Mouse (Mus musculus): ENCODE results near the gene Hectd4.
A peak's percentile ranks its signal among the peaks of the same experiment; 100 is the strongest.
"Not testable (repeated sequence)": the region's sequence is repeated elsewhere in the genome, so short reads cannot be mapped to it uniquely, and the experiment has no call there.

DNA sequence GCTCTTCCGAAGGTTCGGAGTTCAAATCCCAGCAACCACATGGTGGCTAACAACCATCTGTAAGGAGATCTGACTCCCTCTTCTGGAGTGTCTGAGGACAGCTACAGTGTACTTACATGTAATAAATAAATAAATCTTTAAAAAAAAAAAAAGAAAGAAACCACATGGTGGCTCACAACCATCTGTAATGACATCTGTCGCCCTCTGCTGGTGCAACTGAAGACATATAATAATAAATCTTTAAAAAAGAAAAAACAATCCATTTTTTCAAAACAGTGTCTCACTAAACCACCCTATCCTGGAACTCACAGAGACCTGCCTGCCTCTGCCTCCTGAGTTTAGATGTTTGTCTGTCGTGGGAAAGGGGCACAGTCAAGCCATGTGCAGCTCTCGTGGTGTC lies 157.0 kb downstream of the Hectd4 start:
- peak; percentile 69 for TF ChIP-seq CTCF (IDR thresholded peaks at IDR 0.05)
- not testable (repeated sequence) for TF ChIP-seq EP300, POLR2A (IDR thresholded peaks at IDR 0.05; ENCODE audit: insufficient read depth, low read depth, low read length)

All from heart, adult 2 months (tissue).